Mouse (Mus musculus) liver, embryonic 14.5 days (tissue): ENCODE measurements at regions not wholly inside any gene's neighbourhood (a gene's known extent, or its start where the extent isn't known, plus 50 kb on each side); places are given as distances from the start of the nearest gene placed in this dataset.

ENCODE experiments used
- CTCF ChIP-seq: IDR thresholded peaks from 2 replicates; pipeline ENCODE4 v1.5.1; 2016; ENCODE audit warnings: antibody characterized with exemption, low read depth, control low read depth
- EP300 ChIP-seq: IDR thresholded peaks from 2 replicates; pipeline ENCODE4 v1.6.1; 2016; ENCODE audit warnings: antibody characterized with exemption, low read depth

- TF ChIP-seq CTCF (no peak), EP300 (no peak)
Measured at GRCm38 (mm10) chr19:15173301-15173700, 575.5 kb upstream of the Tle4 start.
